Mouse (Mus musculus) stomach, embryonic 16.5 days (tissue): Measurements from ENCODE around the gene Ppp1r9a. TPM values are rescaled to one million over a fixed set of nuclear protein-coding genes. Genes with fewer than 3 reads are reported as not detected.

Experiments
- ATAC-seq: fragments of 200-750 bp; cut with Nextera tagmentation; 2 replicates; pipeline ENCODE4 v1.8.0; 2017; ENCODE audit warnings: moderate number of reproducible peaks, moderate TSS enrichment; ENCODE audit not compliant: insufficient read depth, low FRiP score
- H3K27ac ChIP-seq: fragments of 300-500 bp; sonication (generic); 2 replicates; pipeline ENCODE4 v1.5.1; 2014; ENCODE audit warnings: low read length
- H3K27me3 ChIP-seq: fragments of 300-500 bp; sonication (generic); 2 replicates; pipeline ENCODE4 v1.6.1; 2014; ENCODE audit warnings: low read length, control low read depth, mixed read lengths; ENCODE audit not compliant: control insufficient read depth, insufficient read depth
- H3K36me3 ChIP-seq: fragments of 300-500 bp; sonication (generic); 2 replicates; pipeline ENCODE4 v1.6.1; 2014; ENCODE audit warnings: low read length; ENCODE audit not compliant: control insufficient read depth, insufficient read depth
- H3K4me1 ChIP-seq: fragments of 300-500 bp; sonication (generic); 2 replicates; pipeline ENCODE4 v1.6.1; 2014; ENCODE audit warnings: low read length, control low read depth, mixed read lengths; ENCODE audit not compliant: control insufficient read depth, insufficient read depth
- H3K4me2 ChIP-seq: fragments of 300-500 bp; sonication (generic); 2 replicates; pipeline ENCODE4 v1.6.1; 2014; ENCODE audit warnings: low read depth, low read length, mixed read lengths
- H3K4me3 ChIP-seq: fragments of 300-500 bp; sonication (generic); replicated peaks from 2 replicates; pipeline ENCODE4 v1.5.1; 2014; ENCODE audit warnings: mild to moderate bottlenecking, low read length
- H3K9ac ChIP-seq: fragments of 300-500 bp; sonication (generic); 2 replicates; pipeline ENCODE4 v1.6.1; 2014; ENCODE audit warnings: low read length
- H3K9me3 ChIP-seq: fragments of 300-500 bp; sonication (generic); replicated peaks from 2 replicates; pipeline ENCODE4 v1.6.1; 2016; ENCODE audit warnings: low read length, control low read depth; ENCODE audit not compliant: control insufficient read depth
- WGBS: fragments of 180-500 bp; shearing (Covaris S2); extraction: QIAGEN DNeasy Blood & Tissue Kit; methylation state at CpG from one replicate; pipeline ENCODE4 v1.1.7; 2014; 5-methylcytosine and 5-hydroxymethylcytosine counted together
- polyA plus RNA-seq: library from polyadenylated mRNA; unstranded; fragments of >200 nt; fragmentation: Nextera tagmentation; extraction: Ambion mirVana; gene quantifications from 2 replicates; pipeline ENCODE4 v1.2.1, GENCODE M21; 2015

Ppp1r9a gene
- polyA plus RNA-seq, 1 experiment from 2014 or later = 14.8 TPM

DNA sequence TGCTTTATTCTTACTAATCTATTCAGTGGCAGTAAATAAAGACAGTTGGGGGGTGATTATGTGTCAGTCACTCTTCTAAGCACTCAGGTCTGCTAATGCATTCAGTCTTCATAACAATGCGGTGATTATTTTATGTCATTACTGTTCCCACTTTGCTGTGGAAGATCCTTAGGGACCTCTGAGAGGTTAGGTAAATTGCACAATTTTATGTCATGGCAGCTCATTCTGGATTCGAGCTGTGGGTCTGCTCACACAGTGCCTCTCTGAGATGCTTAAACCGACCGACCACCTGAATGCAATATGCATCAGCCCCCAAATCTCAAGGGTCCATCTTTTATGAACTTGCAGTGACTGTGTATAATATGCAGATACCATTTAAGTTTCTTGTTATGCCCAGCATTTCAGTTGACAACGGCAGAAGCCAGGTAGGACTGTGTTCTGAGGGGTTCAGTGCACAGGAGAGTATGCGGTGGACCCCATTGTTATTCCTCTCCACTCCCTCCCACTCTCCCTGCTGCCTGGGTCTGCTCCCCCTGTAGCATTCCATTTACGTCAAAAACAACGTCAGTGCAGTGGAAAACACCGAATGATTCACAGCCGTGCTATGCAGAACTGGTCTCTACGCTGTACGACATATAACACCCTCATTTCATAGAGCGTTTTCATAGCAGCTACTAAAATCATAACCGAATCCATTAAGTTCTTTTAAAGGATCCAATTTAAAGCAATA, 226.8 kb downstream of the Ppp1r9a start:
- Histone ChIP-seq H3K4me3 (no peak overlapping the region), H3K27ac (no peak overlapping the region), H3K4me1 (no peaks in the 10 kb centered on the region), H3K9ac (no peak overlapping the region), H3K36me3 (no peaks in the 10 kb centered on the region), H3K9me3 (no peaks in the 10 kb centered on the region), H3K4me2 (no peak overlapping the region), H3K27me3 (no peaks in the 10 kb centered on the region)
- no peak for ATAC-seq
- 85% methylated on average over 14 of the region's 14 CpGs for WGBS

DNA sequence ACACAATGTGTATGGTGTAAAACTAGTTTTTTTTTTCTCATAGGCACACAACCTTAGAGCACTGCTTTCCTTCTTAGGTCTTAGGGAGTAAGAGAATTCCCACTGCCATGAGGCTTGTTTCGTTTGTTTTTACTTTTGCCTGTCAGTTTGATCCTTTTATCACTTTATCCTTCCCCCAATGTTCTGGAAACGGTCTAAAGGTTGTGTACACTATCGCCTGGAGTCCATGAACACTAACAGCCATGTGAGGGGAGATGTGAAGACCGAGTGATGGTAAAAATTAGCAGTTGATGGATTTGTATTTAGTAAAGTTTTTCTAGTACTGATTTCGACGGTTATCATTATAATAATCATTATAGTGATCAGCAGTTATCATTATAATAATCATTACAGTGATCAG, 232.3 kb downstream of the Ppp1r9a start:
- Histone ChIP-seq H3K9me3 (no peaks in the 10 kb centered on the region), H3K4me2 (no peak overlapping the region), H3K4me3 (no peak overlapping the region), H3K27me3 (no peaks in the 10 kb centered on the region), H3K36me3 (no peaks in the 10 kb centered on the region), H3K9ac (no peak overlapping the region), H3K4me1 (no peaks in the 10 kb centered on the region), H3K27ac (no peak overlapping the region)
- ATAC-seq = no peak
- 56% methylated on average over 6 of the region's 6 CpGs for WGBS

DNA sequence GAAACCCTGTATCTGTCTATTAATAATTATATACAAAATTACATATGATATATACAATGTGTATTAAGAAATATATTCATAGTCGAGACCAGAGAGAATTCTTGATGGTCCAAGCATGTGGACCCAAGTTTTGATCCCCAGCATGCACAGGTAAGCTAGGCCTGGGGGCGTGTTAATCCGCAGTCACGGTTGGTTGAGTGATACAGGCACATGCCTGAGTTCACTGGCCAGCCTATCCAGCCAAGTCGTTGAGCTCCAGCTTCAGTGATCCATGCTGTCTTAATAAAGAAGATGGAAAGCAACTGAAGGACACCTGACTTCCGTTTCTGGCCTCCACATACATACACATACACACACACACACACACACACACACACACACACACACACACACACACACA, 233.3 kb downstream of the Ppp1r9a start:
- Histone ChIP-seq H3K4me3 (no peak overlapping the region), H3K27me3 (no peaks in the 10 kb centered on the region), H3K27ac (no peak overlapping the region), H3K4me1 (no peaks in the 10 kb centered on the region), H3K9ac (no peak overlapping the region), H3K4me2 (no peak overlapping the region), H3K36me3 (no peaks in the 10 kb centered on the region), H3K9me3 (no peaks in the 10 kb centered on the region)
- 81% methylated on average over 6 of the region's 6 CpGs for WGBS
- ATAC-seq = no peak

DNA sequence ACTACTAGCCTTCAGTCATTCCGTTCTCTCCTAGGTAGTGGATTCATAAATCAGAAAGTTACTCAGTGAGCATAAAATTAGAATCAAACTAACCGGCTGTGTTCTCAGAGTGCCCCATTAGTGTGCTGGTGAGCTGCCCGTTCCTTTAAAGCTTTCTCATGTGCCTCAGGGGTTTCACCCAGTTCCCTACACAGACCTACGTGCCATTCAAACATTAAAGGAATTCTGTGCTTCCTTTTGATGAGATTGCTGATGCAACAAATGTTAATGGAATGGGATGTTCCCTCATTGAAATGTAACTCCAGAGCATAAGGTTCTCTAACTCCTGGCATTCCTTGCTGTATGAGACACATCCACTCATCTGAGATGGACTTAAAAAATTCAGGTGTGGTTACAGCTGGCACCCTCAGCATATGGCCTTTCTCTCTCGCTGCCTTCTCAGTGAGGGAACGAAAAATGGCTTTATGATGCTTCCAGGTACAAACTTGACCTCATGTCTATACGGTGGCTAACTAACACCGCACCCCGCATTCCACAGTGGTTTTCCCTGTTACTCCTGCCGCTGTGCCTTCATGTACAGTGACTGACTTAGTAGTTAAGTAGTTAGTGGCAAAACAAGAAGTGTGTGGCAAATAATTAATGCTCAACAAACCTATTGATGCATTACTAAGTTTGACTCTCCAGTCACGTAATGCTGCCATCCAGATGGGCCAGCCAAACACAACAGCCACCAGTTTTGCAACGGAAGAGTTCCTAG, 236.3 kb downstream of the Ppp1r9a start:
- Histone ChIP-seq H3K36me3 (no peaks in the 10 kb centered on the region), H3K27ac (no peak overlapping the region), H3K27me3 (no peaks in the 10 kb centered on the region), H3K9ac (no peak overlapping the region), H3K4me2 (no peak overlapping the region), H3K9me3 (no peaks in the 10 kb centered on the region), H3K4me1 (no peaks in the 10 kb centered on the region), H3K4me3 (no peak overlapping the region)
- 90% methylated on average over 12 of the region's 12 CpGs for WGBS
- ATAC-seq = no peak

DNA sequence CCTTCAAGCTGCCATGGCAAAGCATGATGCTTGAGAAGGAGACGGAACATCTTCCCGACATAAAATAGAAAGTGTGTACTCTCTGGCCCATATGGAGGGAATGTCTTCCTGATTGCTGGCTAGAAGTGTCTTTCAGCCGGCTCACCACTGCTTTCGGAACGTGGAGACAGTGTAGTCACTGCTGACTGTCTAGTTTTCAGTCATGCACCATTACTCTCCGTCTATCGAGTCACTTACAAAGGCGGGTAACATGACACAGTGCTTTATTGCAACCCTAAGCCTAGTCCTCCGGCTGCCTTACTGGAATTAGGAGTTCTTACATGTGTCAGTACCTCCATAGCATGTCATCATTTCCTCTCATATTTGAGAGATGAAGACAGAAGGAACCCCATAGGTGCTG, 236.9 kb downstream of the Ppp1r9a start:
- Histone ChIP-seq H3K27me3 (no peaks in the 10 kb centered on the region), H3K27ac (no peak overlapping the region), H3K9ac (no peak overlapping the region), H3K4me2 (no peak overlapping the region), H3K36me3 (no peaks in the 10 kb centered on the region), H3K4me3 (no peak overlapping the region), H3K9me3 (no peaks in the 10 kb centered on the region), H3K4me1 (no peaks in the 10 kb centered on the region)
- ATAC-seq = no peak
- WGBS = 91% methylated on average over 9 of the region's 9 CpGs

DNA sequence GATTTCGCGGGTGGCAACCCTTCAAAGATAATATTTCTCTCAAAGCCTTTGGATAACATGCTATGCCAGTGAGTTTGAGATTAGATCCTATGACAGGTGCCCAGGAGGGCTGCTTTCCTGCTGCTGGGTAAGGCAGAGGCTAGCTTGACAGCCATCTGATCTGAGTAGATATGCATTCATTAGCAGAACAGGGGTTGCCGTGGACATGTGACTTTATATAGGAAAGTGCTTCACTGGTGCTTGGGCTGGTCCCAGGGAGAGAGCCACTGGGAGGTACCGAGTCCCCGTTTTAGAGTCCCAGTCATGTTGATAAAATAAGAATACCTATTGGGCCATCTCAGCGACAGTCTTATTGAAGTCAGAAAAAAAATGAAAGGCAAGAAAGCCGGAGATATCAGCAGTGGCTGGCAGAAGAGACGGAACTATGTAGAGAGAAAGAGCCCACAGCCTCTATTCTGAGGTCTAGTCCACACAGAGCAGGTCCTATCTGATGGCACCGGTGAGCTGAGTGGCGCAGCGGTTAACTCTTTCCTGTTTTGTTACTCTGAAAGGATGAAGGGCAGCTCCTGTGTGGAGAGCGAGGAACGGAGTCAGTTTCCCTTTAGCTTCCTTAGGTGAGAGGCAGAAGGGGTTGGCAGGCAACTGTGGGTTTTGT, 244.9 kb downstream of the Ppp1r9a start:
- no peaks in the 10 kb centered on the region for H3K9me3 ChIP-seq
- WGBS = 75% methylated on average over 13 of the region's 13 CpGs
- H3K4me2 ChIP-seq = no peak overlapping the region
- H3K27me3 ChIP-seq = no peaks in the 10 kb centered on the region
- H3K36me3 ChIP-seq = no peaks in the 10 kb centered on the region
- no peak for ATAC-seq
- no peak overlapping the region for H3K4me3 ChIP-seq
- H3K27ac ChIP-seq = no peak overlapping the region
- no peak overlapping the region for H3K9ac ChIP-seq
- no peaks in the 10 kb centered on the region for H3K4me1 ChIP-seq

DNA sequence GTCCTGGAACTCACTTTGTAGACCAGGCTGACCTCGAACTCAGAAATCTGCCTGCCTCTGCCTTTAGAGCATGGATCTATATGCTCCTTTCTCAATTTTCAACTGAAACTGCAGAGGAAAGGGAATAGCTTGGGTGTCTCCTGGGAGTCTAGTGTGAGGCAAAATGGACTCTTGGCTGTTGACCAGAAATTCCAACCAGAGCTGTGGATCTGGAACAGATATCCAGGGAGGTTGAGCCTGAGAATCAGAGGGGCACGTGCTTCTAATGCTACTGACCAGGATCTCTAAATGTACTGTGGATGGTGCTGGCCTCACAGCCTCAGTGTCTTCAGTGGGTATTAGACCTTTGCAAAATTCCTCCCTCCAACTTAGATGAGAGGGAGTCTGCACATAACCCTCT, 247.2 kb downstream of the Ppp1r9a start:
- Histone ChIP-seq H3K27ac (no peak overlapping the region), H3K9me3 (no peaks in the 10 kb centered on the region), H3K9ac (no peak overlapping the region), H3K36me3 (no peaks in the 10 kb centered on the region), H3K4me1 (no peaks in the 10 kb centered on the region), H3K4me3 (no peak overlapping the region), H3K4me2 (no peak overlapping the region), H3K27me3 (no peaks in the 10 kb centered on the region)
- no peak for ATAC-seq
- 76% methylated on average over 2 of the region's 2 CpGs for WGBS

DNA sequence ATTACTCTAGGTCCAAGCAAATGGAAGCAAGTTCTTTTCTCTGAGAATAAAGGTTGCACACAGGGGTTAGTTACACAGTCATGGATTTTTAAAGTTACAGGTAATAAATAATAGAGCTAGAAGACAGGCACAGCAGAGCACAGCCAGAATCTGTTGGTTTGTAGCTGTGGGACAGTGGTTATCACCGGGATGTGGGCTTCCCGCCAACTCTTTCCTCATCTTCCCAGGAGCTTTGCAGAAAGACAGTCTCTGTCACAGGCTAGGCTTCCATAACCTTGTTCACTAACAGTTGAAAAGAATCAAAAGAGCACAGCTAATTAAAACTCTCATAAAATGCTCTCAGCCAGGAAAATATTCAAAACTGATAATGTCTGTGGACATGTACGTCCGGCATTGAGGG, 248.5 kb downstream of the Ppp1r9a start:
- no peaks in the 10 kb centered on the region for H3K27me3 ChIP-seq
- no peaks in the 10 kb centered on the region for H3K9me3 ChIP-seq
- no peak for ATAC-seq
- no peak overlapping the region for H3K4me2 ChIP-seq
- 63% methylated on average over 4 of the region's 4 CpGs for WGBS
- no peak overlapping the region for H3K4me3 ChIP-seq
- H3K27ac ChIP-seq = no peak overlapping the region
- no peaks in the 10 kb centered on the region for H3K4me1 ChIP-seq
- H3K9ac ChIP-seq = no peak overlapping the region
- no peaks in the 10 kb centered on the region for H3K36me3 ChIP-seq

DNA sequence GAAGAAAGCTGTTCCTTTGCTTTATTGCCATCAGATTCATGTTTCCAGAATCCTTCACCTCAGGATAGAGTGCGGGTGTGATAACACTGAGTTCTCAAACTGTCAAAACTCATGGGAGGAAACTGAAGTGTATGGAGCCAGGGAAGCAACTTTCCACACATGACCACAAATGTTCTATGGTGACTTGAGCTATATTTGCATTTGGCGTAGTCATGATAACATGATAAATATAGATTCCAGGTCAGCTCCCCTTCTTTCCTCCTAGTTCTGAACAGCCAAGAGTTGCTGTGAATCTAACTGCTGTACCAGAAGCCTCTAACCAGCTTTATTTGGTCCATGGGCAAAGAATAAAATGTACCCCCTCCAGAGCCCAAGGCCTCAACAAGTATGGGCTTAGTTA, 249.5 kb downstream of the Ppp1r9a start:
- no peaks in the 10 kb centered on the region for H3K27me3 ChIP-seq
- H3K9me3 ChIP-seq = no peaks in the 10 kb centered on the region
- no peak overlapping the region for H3K27ac ChIP-seq
- H3K4me1 ChIP-seq = no peaks in the 10 kb centered on the region
- no peaks in the 10 kb centered on the region for H3K36me3 ChIP-seq
- H3K4me3 ChIP-seq = no peak overlapping the region
- WGBS = 63% methylated on average over 2 of the region's 2 CpGs
- H3K4me2 ChIP-seq = no peak overlapping the region
- no peak; the same call in 1 of the 2 replicates for ATAC-seq
- no peak overlapping the region for H3K9ac ChIP-seq
